Mouse (Mus musculus) E14TG2a.4 (cell line): ENCODE measurements at regions not wholly inside any gene's neighbourhood (a gene's known extent, or its start where the extent isn't known, plus 50 kb on each side); places are given as distances from the start of the nearest gene placed in this dataset.

ENCODE experiments used
- CTCF ChIP-seq: conservative IDR thresholded peaks from 2 replicates; pipeline ENCODE4 v1.5.1; 2014; ENCODE audit warnings: low read length
- POU5F1 ChIP-seq: IDR thresholded peaks from 2 replicates; pipeline ENCODE4 v1.6.1; 2014; ENCODE audit warnings: low read length, borderline replicate concordance

- no peak for TF ChIP-seq CTCF
- no peak for TF ChIP-seq POU5F1
Observed at GRCm38 (mm10) chr2:11387623-11388022, 166.3 kb downstream of the Pfkfb3 start.
